In genomic region chr12:112144377-112145115, GRCm38 (mm10) we compare ENCODE assay signal across 8 mouse cellular contexts. TPM values are rescaled to one million over a fixed set of nuclear protein-coding genes. Genes with fewer than 3 reads are reported as not detected.
A peak's percentile ranks its signal among the peaks of the same experiment; 100 is the strongest.
DNase-seq lines count a peak whose midpoint lies in the region; ATAC-seq and TF ChIP-seq lines count a peak whose summit lies in the region.

No protein-coding gene starts in this region.

- H3K9me3 ChIP-seq in ES-Bruce4 (replicated peaks; ENCODE audit: control insufficient read depth, insufficient read depth, low read length, poor library complexity, severe bottlenecking) = no peaks in the 10 kb centered on the region
- H3K9me3 ChIP-seq in heart, embryonic 16.5 days (replicated peaks; ENCODE audit: control insufficient read depth, low read length) = no peaks in the 10 kb centered on the region
- H3K9me3 ChIP-seq in liver, embryonic 16.5 days (replicated peaks; ENCODE audit: control insufficient read depth, low read length) = no peaks in the 10 kb centered on the region

- H3K4me1 ChIP-seq in ES-Bruce4 (ENCODE audit: control insufficient read depth, insufficient read depth, low read length) = no peaks in the 10 kb centered on the region
- H3K4me1 ChIP-seq in heart, embryonic 16.5 days (ENCODE audit: control insufficient read depth, insufficient read depth, low read length) = peaks cover 12% of the 10 kb centered on the region; the same call in 1 of the 2 replicates
- H3K4me1 ChIP-seq in liver, embryonic 16.5 days (ENCODE audit: control insufficient read depth, low read depth, low read length) = peaks cover 6% of the 10 kb centered on the region

- peak overlapping the region; percentile 63 for H3K9ac ChIP-seq in ES-Bruce4 (ENCODE audit: low read depth, poor library complexity, severe bottlenecking)
- no peak overlapping the region for H3K9ac ChIP-seq in heart, embryonic 16.5 days (ENCODE audit: low read length)
- H3K9ac ChIP-seq in liver, embryonic 16.5 days (ENCODE audit: low read depth, low read length) = no peak overlapping the region

- H3K4me3 ChIP-seq in ES-Bruce4 (ENCODE audit: low read depth, low read length) = peak overlapping the region; percentile 64
- peak overlapping the region; percentile 42 for H3K4me3 ChIP-seq in heart, embryonic 16.5 days (ENCODE audit: low read length)
- no peak overlapping the region for H3K4me3 ChIP-seq in liver, embryonic 16.5 days (ENCODE audit: low read depth, low read length)

- ATAC-seq in heart, embryonic 16.5 days (replicated peaks; ENCODE audit: extremely low read depth, insufficient read depth, low FRiP score) = no peak
- no peak for ATAC-seq in liver, embryonic 16.5 days (ENCODE audit: low read depth)
- no peak for ATAC-seq in inflammation-experienced regulatory T-cells, adult 6 months

- no peak overlapping the region for H3K27ac ChIP-seq in ES-Bruce4 (ENCODE audit: insufficient read depth, low read length)
- H3K27ac ChIP-seq in heart, embryonic 16.5 days (ENCODE audit: low read length) = no peak overlapping the region
- H3K27ac ChIP-seq in liver, embryonic 16.5 days (ENCODE audit: low read length) = no peak overlapping the region

- DNase-seq in embryo, embryonic 9.5 days (ENCODE audit: extremely low spot score) = peak; percentile 39
- DNase-seq in embryo, embryonic 10 days (ENCODE audit: low spot score) = no peak
- DNase-seq in adrenal gland, postnatal 25 days = no peak
- no peak for DNase-seq in retina, postnatal 1 day

- 1% methylated on average over 46 of the region's 46 CpGs for whole genome bisulfite sequencing in heart, embryonic 16.5 days
- WGBS in liver, embryonic 16.5 days (ENCODE audit: insufficient replicate concordance) = 1% methylated on average over 46 of the region's 46 CpGs

- TF ChIP-seq POLR2A in ES-Bruce4 (IDR thresholded peaks at IDR 0.05; ENCODE audit: insufficient read depth, low read length) = no peak

- TF ChIP-seq EP300 in ES-Bruce4 (IDR thresholded peaks at IDR 0.05; ENCODE audit: insufficient read depth, low read depth, low read length) = no peak

- peak overlapping the region; percentile 66 for H3K4me2 ChIP-seq in heart, embryonic 16.5 days (ENCODE audit: low read depth, low read length)
- H3K4me2 ChIP-seq in liver, embryonic 16.5 days (ENCODE audit: low read depth, low read length) = 0 out of 2 replicates have a peak overlapping the region, but pooled peaks have one; percentile 24

- peaks cover 15% of the 10 kb centered on the region for H3K27me3 ChIP-seq in ES-Bruce4 (ENCODE audit: control insufficient read depth, insufficient read depth, low read length, poor library complexity, severe bottlenecking)
- peaks cover 72% of the 10 kb centered on the region for H3K27me3 ChIP-seq in heart, embryonic 16.5 days (ENCODE audit: control insufficient read depth, insufficient read depth, low read length)
- H3K27me3 ChIP-seq in liver, embryonic 16.5 days (ENCODE audit: control insufficient read depth, insufficient read depth, low read depth, low read length) = peaks cover 71% of the 10 kb centered on the region

- no peaks in the 10 kb centered on the region for H3K36me3 ChIP-seq in ES-Bruce4 (ENCODE audit: control insufficient read depth, insufficient read depth, low read length, poor library complexity, severe bottlenecking)
- H3K36me3 ChIP-seq in heart, embryonic 16.5 days (ENCODE audit: control insufficient read depth, insufficient read depth) = no peaks in the 10 kb centered on the region
- H3K36me3 ChIP-seq in liver, embryonic 16.5 days (ENCODE audit: control insufficient read depth, insufficient read depth) = no peaks in the 10 kb centered on the region

- no peak for TF ChIP-seq CTCF in ES-Bruce4 (IDR thresholded peaks at IDR 0.05; ENCODE audit: low read depth, low read length)

RNA-seq across cellular contexts. Expression of gene Kif26a, which starts 1.5 kb away (rescaled TPM):
- polyA plus RNA-seq in ES-Bruce4 (2011; ENCODE audit: insufficient read depth, insufficient read length, low read depth, missing spikeins) = 3.6 and 3.9 TPM in 2 replicates
- polyA plus RNA-seq in heart, embryonic 16.5 days (2015; fragmentation: Nextera tagmentation; extraction: Ambion mirVana) = 2.1 and 2.8 TPM in 2 replicates
- polyA plus RNA-seq in liver, embryonic 16.5 days (2015; fragmentation: Nextera tagmentation; extraction: Ambion mirVana) = 0.21 and 0.27 TPM in 2 replicates
- polyA plus RNA-seq in inflammation-experienced regulatory T-cells, adult 6 months (2017; shearing (Covaris generic)) = not detected
- 7.4 and 13.7 TPM in 2 replicates for total RNA-seq in adrenal gland, postnatal 25 days (2021)

RNA-seq across cellular contexts. Expression of gene Aspg, which starts 38.1 kb away (rescaled TPM):
- 7.0 and 7.7 TPM in 2 replicates for polyA plus RNA-seq in ES-Bruce4 (2011; ENCODE audit: insufficient read depth, insufficient read length, low read depth, missing spikeins)
- 0.59 and 0.65 TPM in 2 replicates for polyA plus RNA-seq in heart, embryonic 16.5 days (2015; fragmentation: Nextera tagmentation; extraction: Ambion mirVana)
- polyA plus RNA-seq in liver, embryonic 16.5 days (2015; fragmentation: Nextera tagmentation; extraction: Ambion mirVana) = 0.28 and 0.30 TPM in 2 replicates
- polyA plus RNA-seq in inflammation-experienced regulatory T-cells, adult 6 months (2017; shearing (Covaris generic)) = not detected
- 35.6 and 47.0 TPM in 2 replicates for total RNA-seq in adrenal gland, postnatal 25 days (2021)
